Mouse (Mus musculus) C2C12 (cell line): ENCODE data around the gene Aggf1.

Experiments used
- CTCF ChIP-seq: IDR thresholded peaks from one replicate; pipeline ENCODE4 v1.5.1; 2011; ENCODE audit not compliant: control insufficient read depth, insufficient read depth, insufficient read length
- MAX ChIP-seq: IDR thresholded peaks from one replicate; pipeline ENCODE4 v1.6.1; 2011; ENCODE audit warnings: mild to moderate bottlenecking, control low read depth
- MYOD1 ChIP-seq: IDR thresholded peaks from one replicate; pipeline ENCODE4 v1.6.1; 2011; ENCODE audit warnings: low read depth; ENCODE audit not compliant: control insufficient read depth, insufficient read length

DNA sequence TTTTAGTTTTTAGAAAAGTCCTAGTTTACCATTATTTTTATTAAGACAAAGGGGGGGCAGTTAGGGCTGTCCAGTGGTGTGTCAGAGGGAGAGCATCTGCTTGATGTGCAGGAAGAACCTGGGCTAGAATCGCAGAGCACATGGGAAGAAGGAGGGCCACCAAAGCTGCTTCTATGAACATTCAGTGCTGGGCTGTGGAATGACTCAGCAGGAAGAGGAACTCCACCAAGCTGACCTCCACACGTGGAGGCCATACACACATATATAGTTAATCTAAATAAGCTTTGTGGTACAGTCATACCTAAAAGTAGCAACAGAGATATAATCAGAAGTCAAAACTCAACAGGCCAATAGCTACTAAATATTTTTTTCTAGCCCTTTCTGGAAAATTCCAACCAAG is 16.9 kb downstream of the Aggf1 start:
- TF ChIP-seq MAX (no peak), CTCF (no peak), MYOD1 (no peak)
